Mouse (Mus musculus): ENCODE data around the gene Rtn4rl1. TPM values are rescaled to one million over a fixed set of nuclear protein-coding genes. Genes with fewer than 3 reads are reported as not detected.

Gene Rtn4rl1
- polyA plus RNA-seq, 1 experiment from 2014 or later: 2.0 TPM

- Histone ChIP-seq H3K4me1 (ENCODE audit: control insufficient read depth, insufficient read depth, low read length) (no peaks in the 10 kb centered on the region), H3K4me2 (ENCODE audit: low read depth, low read length) (no peak overlapping the region), H3K36me3 (replicated peaks; ENCODE audit: control insufficient read depth, insufficient read depth, low read depth, low read length) (no peaks in the 10 kb centered on the region), H3K27me3 (ENCODE audit: control insufficient read depth, insufficient read depth, low read length) (no peaks in the 10 kb centered on the region), H3K9me3 (replicated peaks; ENCODE audit: control insufficient read depth, low read length) (no peaks in the 10 kb centered on the region), H3K27ac (replicated peaks; ENCODE audit: low read depth, low read length) (no peak overlapping the region), H3K4me3 (ENCODE audit: low read depth, low read length) (no peak overlapping the region), H3K9ac (replicated peaks; ENCODE audit: low read length) (no peak overlapping the region)
- WGBS: 85% methylated on average over 4 of the region's 4 CpGs
- ATAC-seq (replicated peaks; ENCODE audit: insufficient number of reproducible peaks, low FRiP score, low TSS enrichment, low read depth) (no peak), DNase-seq (ENCODE audit: low spot score) (no peak)
These were observed 10.3 kb downstream of the Rtn4rl1 start for GRCm38 (mm10) chr11:75203926-75204325.

GRCm38 (mm10) chr11:75204472-75204871, 10.9 kb downstream of the Rtn4rl1 start:
- H3K4me3 ChIP-seq (ENCODE audit: low read depth, low read length): no peak overlapping the region
- WGBS: 38% methylated on average over 9 of the region's 9 CpGs
- ATAC-seq (replicated peaks; ENCODE audit: insufficient number of reproducible peaks, low FRiP score, low TSS enrichment, low read depth): no peak
- no peaks in the 10 kb centered on the region for H3K9me3 ChIP-seq (replicated peaks; ENCODE audit: control insufficient read depth, low read length)
- DNase-seq (ENCODE audit: low spot score): no peak
- no peaks in the 10 kb centered on the region for H3K4me1 ChIP-seq (ENCODE audit: control insufficient read depth, insufficient read depth, low read length)
- H3K27me3 ChIP-seq (ENCODE audit: control insufficient read depth, insufficient read depth, low read length): no peaks in the 10 kb centered on the region
- no peak overlapping the region for H3K27ac ChIP-seq (replicated peaks; ENCODE audit: low read depth, low read length)
- H3K36me3 ChIP-seq (replicated peaks; ENCODE audit: control insufficient read depth, insufficient read depth, low read depth, low read length): no peaks in the 10 kb centered on the region
- no peak overlapping the region; the same call in 1 of the 2 replicates for H3K9ac ChIP-seq (replicated peaks; ENCODE audit: low read length)
- no peak overlapping the region for H3K4me2 ChIP-seq (ENCODE audit: low read depth, low read length)

- no peaks in the 10 kb centered on the region for H3K4me1 ChIP-seq (ENCODE audit: control insufficient read depth, insufficient read depth, low read length)
- no peak for ATAC-seq (replicated peaks; ENCODE audit: insufficient number of reproducible peaks, low FRiP score, low TSS enrichment, low read depth)
- H3K9me3 ChIP-seq (replicated peaks; ENCODE audit: control insufficient read depth, low read length): no peaks in the 10 kb centered on the region
These were observed 12.8 kb downstream of the Rtn4rl1 start for GRCm38 (mm10) chr11:75206347-75206746.

GRCm38 (mm10) chr11:75209363-75209762, 15.8 kb downstream of the Rtn4rl1 start:
- H3K4me3 ChIP-seq (ENCODE audit: low read depth, low read length): no peak overlapping the region
- H3K9me3 ChIP-seq (replicated peaks; ENCODE audit: control insufficient read depth, low read length): no peaks in the 10 kb centered on the region
- H3K4me2 ChIP-seq (ENCODE audit: low read depth, low read length): no peak overlapping the region
- no peak for DNase-seq (ENCODE audit: low spot score)
- H3K36me3 ChIP-seq (replicated peaks; ENCODE audit: control insufficient read depth, insufficient read depth, low read depth, low read length): no peaks in the 10 kb centered on the region
- H3K27me3 ChIP-seq (ENCODE audit: control insufficient read depth, insufficient read depth, low read length): no peaks in the 10 kb centered on the region
- H3K4me1 ChIP-seq (ENCODE audit: control insufficient read depth, insufficient read depth, low read length): peaks cover 4% of the 10 kb centered on the region
- no peak for ATAC-seq (replicated peaks; ENCODE audit: insufficient number of reproducible peaks, low FRiP score, low TSS enrichment, low read depth)
- no peak overlapping the region for H3K27ac ChIP-seq (replicated peaks; ENCODE audit: low read depth, low read length)
- H3K9ac ChIP-seq (replicated peaks; ENCODE audit: low read length): no peak overlapping the region
- 61% methylated on average over 4 of the region's 4 CpGs for WGBS

More at GRCm38 (mm10) chr11:75206347-75206746, 12.8 kb downstream of the Rtn4rl1 start:
- no peak for DNase-seq (ENCODE audit: low spot score)
- WGBS: 73% methylated on average over 4 of the region's 4 CpGs
- no peak overlapping the region for H3K4me2 ChIP-seq (ENCODE audit: low read depth, low read length)
- no peaks in the 10 kb centered on the region for H3K36me3 ChIP-seq (replicated peaks; ENCODE audit: control insufficient read depth, insufficient read depth, low read depth, low read length)
- H3K27ac ChIP-seq (replicated peaks; ENCODE audit: low read depth, low read length): no peak overlapping the region
- no peak overlapping the region for H3K4me3 ChIP-seq (ENCODE audit: low read depth, low read length)
- H3K9ac ChIP-seq (replicated peaks; ENCODE audit: low read length): no peak overlapping the region
- H3K27me3 ChIP-seq (ENCODE audit: control insufficient read depth, insufficient read depth, low read length): no peaks in the 10 kb centered on the region

GRCm38 (mm10) chr11:75210093-75210492, 16.5 kb downstream of the Rtn4rl1 start:
- no peak overlapping the region for H3K9ac ChIP-seq (replicated peaks; ENCODE audit: low read length)
- no peaks in the 10 kb centered on the region for H3K36me3 ChIP-seq (replicated peaks; ENCODE audit: control insufficient read depth, insufficient read depth, low read depth, low read length)
- DNase-seq (ENCODE audit: low spot score) (no peak), ATAC-seq (replicated peaks; ENCODE audit: insufficient number of reproducible peaks, low FRiP score, low TSS enrichment, low read depth) (no peak)
- H3K9me3 ChIP-seq (replicated peaks; ENCODE audit: control insufficient read depth, low read length): no peaks in the 10 kb centered on the region
- H3K4me1 ChIP-seq (ENCODE audit: control insufficient read depth, insufficient read depth, low read length): peaks cover 4% of the 10 kb centered on the region
- H3K27ac ChIP-seq (replicated peaks; ENCODE audit: low read depth, low read length): no peak overlapping the region
- no peaks in the 10 kb centered on the region for H3K27me3 ChIP-seq (ENCODE audit: control insufficient read depth, insufficient read depth, low read length)
- 65% methylated on average over 4 of the region's 4 CpGs for WGBS
- H3K4me2 ChIP-seq (ENCODE audit: low read depth, low read length): no peak overlapping the region
- no peak overlapping the region for H3K4me3 ChIP-seq (ENCODE audit: low read depth, low read length)

- WGBS: 38% methylated on average over 6 of the region's 6 CpGs
- DNase-seq (ENCODE audit: low spot score): no peak
- Histone ChIP-seq H3K9ac (replicated peaks; ENCODE audit: low read length) (no peak overlapping the region), H3K9me3 (replicated peaks; ENCODE audit: control insufficient read depth, low read length) (no peaks in the 10 kb centered on the region), H3K4me3 (ENCODE audit: low read depth, low read length) (no peak overlapping the region), H3K4me1 (ENCODE audit: control insufficient read depth, insufficient read depth, low read length) (peaks cover 4% of the 10 kb centered on the region), H3K27ac (replicated peaks; ENCODE audit: low read depth, low read length) (no peak overlapping the region), H3K27me3 (ENCODE audit: control insufficient read depth, insufficient read depth, low read length) (no peaks in the 10 kb centered on the region), H3K4me2 (ENCODE audit: low read depth, low read length) (no peak overlapping the region), H3K36me3 (replicated peaks; ENCODE audit: control insufficient read depth, insufficient read depth, low read depth, low read length) (no peaks in the 10 kb centered on the region)
- ATAC-seq (replicated peaks; ENCODE audit: insufficient number of reproducible peaks, low FRiP score, low TSS enrichment, low read depth): no peak
These were observed 17.2 kb downstream of the Rtn4rl1 start for GRCm38 (mm10) chr11:75210755-75211154.

GRCm38 (mm10) chr11:75212031-75212667, 18.6 kb downstream of the Rtn4rl1 start:
- no peak overlapping the region for H3K9ac ChIP-seq (replicated peaks; ENCODE audit: low read length)
- peaks cover 4% of the 10 kb centered on the region for H3K4me1 ChIP-seq (ENCODE audit: control insufficient read depth, insufficient read depth, low read length)
- no peak for DNase-seq (ENCODE audit: low spot score)
- no peak overlapping the region for H3K4me3 ChIP-seq (ENCODE audit: low read depth, low read length)
- H3K4me2 ChIP-seq (ENCODE audit: low read depth, low read length): no peak overlapping the region
- no peak for ATAC-seq (replicated peaks; ENCODE audit: insufficient number of reproducible peaks, low FRiP score, low TSS enrichment, low read depth)
- no peaks in the 10 kb centered on the region for H3K36me3 ChIP-seq (replicated peaks; ENCODE audit: control insufficient read depth, insufficient read depth, low read depth, low read length)
- no peak overlapping the region for H3K27ac ChIP-seq (replicated peaks; ENCODE audit: low read depth, low read length)
- no peaks in the 10 kb centered on the region for H3K27me3 ChIP-seq (ENCODE audit: control insufficient read depth, insufficient read depth, low read length)
- 43% methylated on average over 8 of the region's 8 CpGs for WGBS
- no peaks in the 10 kb centered on the region for H3K9me3 ChIP-seq (replicated peaks; ENCODE audit: control insufficient read depth, low read length)

GRCm38 (mm10) chr11:75212876-75213275, 19.3 kb downstream of the Rtn4rl1 start:
- no peak overlapping the region for H3K4me3 ChIP-seq (ENCODE audit: low read depth, low read length)
- ATAC-seq (replicated peaks; ENCODE audit: insufficient number of reproducible peaks, low FRiP score, low TSS enrichment, low read depth): no peak
- peaks cover 4% of the 10 kb centered on the region for H3K4me1 ChIP-seq (ENCODE audit: control insufficient read depth, insufficient read depth, low read length)
- no peak for DNase-seq (ENCODE audit: low spot score)
- no peaks in the 10 kb centered on the region for H3K27me3 ChIP-seq (ENCODE audit: control insufficient read depth, insufficient read depth, low read length)
- no peaks in the 10 kb centered on the region for H3K9me3 ChIP-seq (replicated peaks; ENCODE audit: control insufficient read depth, low read length)
- H3K4me2 ChIP-seq (ENCODE audit: low read depth, low read length): no peak overlapping the region
- no peak overlapping the region for H3K9ac ChIP-seq (replicated peaks; ENCODE audit: low read length)
- H3K36me3 ChIP-seq (replicated peaks; ENCODE audit: control insufficient read depth, insufficient read depth, low read depth, low read length): no peaks in the 10 kb centered on the region
- H3K27ac ChIP-seq (replicated peaks; ENCODE audit: low read depth, low read length): no peak overlapping the region
- WGBS: 51% methylated on average over 3 of the region's 3 CpGs

All from embryonic facial prominence, embryonic 11.5 days (tissue).